Mouse (Mus musculus) intestine, embryonic 16.5 days (tissue): ENCODE measurements at regions not wholly inside any gene's neighbourhood (a gene's known extent, or its start where the extent isn't known, plus 50 kb on each side); places are given as distances from the start of the nearest gene placed in this dataset.
A peak's percentile ranks its signal among the peaks of the same experiment; 100 is the strongest.
"Not testable (repeated sequence)": the region's sequence is repeated elsewhere in the genome, so short reads cannot be mapped to it uniquely, and the experiment has no call there.

Source experiments
- ATAC-seq: fragments of 200-750 bp; cut with Nextera tagmentation; 2 replicates; pipeline ENCODE4 v1.8.0; 2017; ENCODE audit warnings: moderate TSS enrichment, moderate library complexity
- H3K27ac ChIP-seq: fragments of 300-500 bp; sonication (generic); 2 replicates; pipeline ENCODE4 v1.5.1; 2014; ENCODE audit warnings: mild to moderate bottlenecking, low read length
- H3K27me3 ChIP-seq: fragments of 300-500 bp; sonication (generic); replicated peaks from 2 replicates; pipeline ENCODE4 v1.6.1; 2014; ENCODE audit warnings: low read length, control low read depth, mixed read lengths; ENCODE audit not compliant: control insufficient read depth, insufficient read depth
- H3K36me3 ChIP-seq: fragments of 300-500 bp; sonication (generic); 2 replicates; pipeline ENCODE4 v1.6.1; 2014; ENCODE audit warnings: low read length, control low read depth; ENCODE audit not compliant: control insufficient read depth, insufficient read depth
- H3K4me1 ChIP-seq: fragments of 300-500 bp; sonication (generic); 2 replicates; pipeline ENCODE4 v1.6.1; 2014; ENCODE audit warnings: low read length, control low read depth, mixed read lengths; ENCODE audit not compliant: control insufficient read depth, insufficient read depth
- H3K4me2 ChIP-seq: fragments of 300-500 bp; sonication (generic); 2 replicates; pipeline ENCODE4 v1.6.1; 2014; ENCODE audit warnings: low read depth, low read length, control low read depth
- H3K4me3 ChIP-seq: fragments of 300-500 bp; sonication (generic); 2 replicates; pipeline ENCODE4 v1.5.1; 2014; ENCODE audit warnings: mild to moderate bottlenecking, low read length
- H3K9ac ChIP-seq: fragments of 300-500 bp; sonication (generic); 2 replicates; pipeline ENCODE4 v1.6.1; 2014; ENCODE audit warnings: low read depth, low read length
- H3K9me3 ChIP-seq: fragments of 300-500 bp; sonication (generic); 2 replicates; pipeline ENCODE4 v1.6.1; 2016; ENCODE audit warnings: low read length, control low read depth; ENCODE audit not compliant: control insufficient read depth
- WGBS: fragments of 180-500 bp; shearing (Covaris S2); extraction: QIAGEN DNeasy Blood & Tissue Kit; methylation state at CpG from one replicate; pipeline ENCODE4 v1.1.7; 2014; 5-methylcytosine and 5-hydroxymethylcytosine counted together

- Histone ChIP-seq H3K36me3 (no peaks in the 10 kb centered on the region), H3K4me1 (peaks cover 9% of the 10 kb centered on the region; the same call in 1 of the 2 replicates), H3K27ac (no peak overlapping the region), H3K9me3 (no peaks in the 10 kb centered on the region), H3K9ac (peak overlapping the region; percentile 48; the same call in 1 of the 2 replicates), H3K27me3 (peaks cover 23% of the 10 kb centered on the region), H3K4me3 (peak overlapping the region; percentile 54), H3K4me2 (peak overlapping the region; percentile 82)
- ATAC-seq, result peak; percentile 56; the same call in 1 of the 2 replicates
- under 1% methylated on average over 77 of the region's 77 CpGs for WGBS
Measured at GRCm38 (mm10) chr1:18058211-18058971, 87.3 kb downstream of the Crisp4 start.

DNA sequence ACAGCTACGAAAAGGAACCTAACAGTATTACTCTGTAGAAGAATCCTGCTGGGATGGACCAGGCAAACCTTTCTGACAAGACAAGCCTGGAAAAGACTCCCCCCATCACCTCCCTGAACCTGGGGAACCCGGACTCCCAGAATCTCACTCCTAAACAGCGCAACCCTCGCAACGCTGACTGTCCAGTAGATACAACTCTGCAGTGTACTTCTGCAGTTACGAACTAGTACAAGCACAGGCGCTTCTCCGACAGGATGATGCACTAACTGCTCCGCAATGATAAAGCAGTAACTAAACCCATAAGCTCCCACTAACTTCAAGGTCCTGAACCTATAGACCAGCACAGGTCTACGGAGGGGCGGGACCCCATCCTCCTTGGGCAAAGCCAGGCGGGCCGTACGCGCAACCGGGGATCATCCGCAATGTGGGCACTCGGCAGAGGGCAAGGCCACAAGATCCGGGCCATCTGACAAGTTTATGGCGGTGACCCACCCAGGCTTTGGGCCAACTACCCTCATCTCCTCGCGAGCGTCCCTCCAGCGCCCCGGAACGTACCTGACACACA lies 88.0 kb downstream of the Crisp4 start:
- 2% methylated on average over 26 of the region's 26 CpGs for WGBS
- Histone ChIP-seq H3K4me3 (peak overlapping the region; percentile 54), H3K9ac (no peak overlapping the region), H3K27me3 (peaks cover 23% of the 10 kb centered on the region), H3K27ac (no peak overlapping the region), H3K9me3 (no peaks in the 10 kb centered on the region), H3K4me2 (peak overlapping the region; percentile 82), H3K36me3 (no peaks in the 10 kb centered on the region), H3K4me1 (peaks cover 9% of the 10 kb centered on the region; the same call in 1 of the 2 replicates)
- no peak for ATAC-seq

DNA sequence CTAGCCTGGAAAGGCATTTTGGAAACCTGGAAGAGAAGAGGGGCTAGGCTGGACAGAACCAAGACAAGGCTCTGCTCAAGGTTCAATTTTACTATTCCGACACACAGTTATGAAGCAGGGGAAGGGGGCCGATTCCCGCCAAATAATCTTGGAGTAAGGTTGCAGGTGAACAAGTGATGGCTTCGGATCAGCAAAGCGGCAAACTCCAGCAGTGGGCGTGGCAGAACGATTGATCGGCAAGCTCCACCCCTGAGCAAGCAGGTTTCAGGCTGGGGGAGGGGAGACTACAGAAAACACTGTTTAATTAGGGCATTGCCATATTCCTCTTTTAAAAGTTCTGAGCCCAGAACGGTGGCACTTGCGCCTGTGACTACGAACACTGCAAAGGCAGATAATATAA lies 88.7 kb downstream of the Crisp4 start:
- 7% methylated on average over 11 of the region's 11 CpGs for WGBS
- Histone ChIP-seq H3K27me3 (peaks cover 23% of the 10 kb centered on the region), H3K4me2 (peak overlapping the region; percentile 30; the same call in 1 of the 2 replicates)
- not testable (repeated sequence) for H3K9me3 ChIP-seq, H3K4me3 ChIP-seq, H3K36me3 ChIP-seq, H3K9ac ChIP-seq, H3K27ac ChIP-seq, ATAC-seq, H3K4me1 ChIP-seq

DNA sequence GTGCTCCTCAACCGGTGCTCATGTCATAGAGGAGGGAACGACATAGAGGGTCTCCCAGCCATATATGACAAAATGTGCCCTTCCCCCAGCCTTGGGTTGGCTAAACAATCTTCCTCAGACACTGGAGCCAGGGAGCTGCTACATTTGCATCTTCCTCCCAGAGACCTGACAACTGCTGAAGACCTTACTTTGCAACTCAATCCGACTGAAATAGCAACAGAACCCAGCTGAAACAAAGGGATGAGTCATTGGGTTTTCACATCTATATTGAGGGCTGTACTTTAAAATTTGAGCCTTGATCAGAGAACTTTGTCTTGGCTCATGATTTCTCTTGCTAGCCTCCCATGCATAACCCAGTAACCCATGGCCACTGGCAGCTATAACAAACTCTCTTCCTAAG lies 115.5 kb downstream of the Crisp4 start:
- Histone ChIP-seq H3K4me1 (no peaks in the 10 kb centered on the region), H3K9me3 (no peaks in the 10 kb centered on the region), H3K4me3 (no peak overlapping the region), H3K27me3 (no peaks in the 10 kb centered on the region), H3K9ac (no peak overlapping the region), H3K4me2 (no peak overlapping the region), H3K36me3 (no peaks in the 10 kb centered on the region), H3K27ac (no peak overlapping the region)
- 59% methylated on average over 3 of the region's 3 CpGs for WGBS
- ATAC-seq, result no peak

GRCm38 (mm10) chr1:18012941-18013340 lies 132.8 kb downstream of the Crisp4 start:
- not testable (repeated sequence) for H3K4me2 ChIP-seq, H3K27ac ChIP-seq, H3K27me3 ChIP-seq, H3K4me3 ChIP-seq, H3K9me3 ChIP-seq, ATAC-seq, H3K36me3 ChIP-seq, H3K9ac ChIP-seq, H3K4me1 ChIP-seq

DNA sequence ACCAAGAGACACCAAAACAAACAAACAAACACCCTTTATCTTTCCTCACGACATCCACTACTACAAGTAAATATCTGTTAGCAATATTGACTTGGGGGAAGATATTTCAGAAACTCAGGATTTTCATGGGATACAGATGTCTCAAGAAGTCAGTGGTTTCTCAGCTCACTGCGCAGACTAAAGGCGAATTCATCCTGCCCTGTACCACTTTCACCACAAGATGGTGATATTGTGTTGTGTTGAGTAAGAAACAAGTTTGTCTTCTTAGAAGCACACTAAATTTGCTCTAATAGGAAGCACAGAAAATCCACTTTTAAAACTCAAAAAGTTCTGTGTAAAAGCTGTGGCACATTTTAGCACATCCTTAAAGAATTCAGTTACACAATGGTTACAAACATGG lies 165.1 kb downstream of the Crisp4 start:
- Histone ChIP-seq H3K4me3 (no peak overlapping the region), H3K9me3 (no peaks in the 10 kb centered on the region), H3K27me3 (no peaks in the 10 kb centered on the region), H3K36me3 (no peaks in the 10 kb centered on the region), H3K27ac (no peak overlapping the region), H3K4me2 (no peak overlapping the region), H3K9ac (no peak overlapping the region), H3K4me1 (no peaks in the 10 kb centered on the region)
- WGBS, result 10% methylated on average over 3 of the region's 3 CpGs
- ATAC-seq, result no peak

DNA sequence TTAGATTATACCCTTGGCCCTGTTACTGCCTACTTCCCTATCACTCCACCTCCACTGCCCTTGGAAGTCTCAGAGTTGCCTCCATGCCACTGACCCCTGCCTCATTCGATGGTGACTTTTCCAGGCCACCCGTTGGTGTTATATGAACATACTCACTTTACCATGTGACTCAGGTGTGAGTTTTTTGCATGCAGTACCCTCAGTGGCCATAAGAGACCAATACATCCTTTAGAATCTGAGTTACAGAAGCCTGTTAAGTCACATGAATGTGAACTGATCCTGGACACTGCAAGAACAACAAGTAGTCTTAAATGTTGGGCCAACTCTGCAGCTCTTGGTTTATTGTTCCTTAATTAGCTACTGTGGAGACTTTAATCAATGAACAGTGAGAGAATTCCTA lies 167.6 kb downstream of the Crisp4 start:
- Histone ChIP-seq H3K9me3 (no peaks in the 10 kb centered on the region), H3K4me1 (no peaks in the 10 kb centered on the region), H3K36me3 (no peaks in the 10 kb centered on the region), H3K4me3 (no peak overlapping the region), H3K9ac (no peak overlapping the region), H3K27ac (no peak overlapping the region), H3K27me3 (no peaks in the 10 kb centered on the region), H3K4me2 (no peak overlapping the region)
- no peak for ATAC-seq
- 79% methylated on average over 2 of the region's 2 CpGs for WGBS

- not testable (repeated sequence) for H3K4me1 ChIP-seq, H3K27me3 ChIP-seq, ATAC-seq, H3K27ac ChIP-seq, H3K4me2 ChIP-seq, H3K4me3 ChIP-seq, H3K36me3 ChIP-seq, H3K9me3 ChIP-seq, H3K9ac ChIP-seq
- WGBS, result 97% methylated on average over 11 of the region's 21 CpGs
Measured at GRCm38 (mm10) chr1:17956881-17957280, 188.8 kb downstream of the Crisp4 start.

DNA sequence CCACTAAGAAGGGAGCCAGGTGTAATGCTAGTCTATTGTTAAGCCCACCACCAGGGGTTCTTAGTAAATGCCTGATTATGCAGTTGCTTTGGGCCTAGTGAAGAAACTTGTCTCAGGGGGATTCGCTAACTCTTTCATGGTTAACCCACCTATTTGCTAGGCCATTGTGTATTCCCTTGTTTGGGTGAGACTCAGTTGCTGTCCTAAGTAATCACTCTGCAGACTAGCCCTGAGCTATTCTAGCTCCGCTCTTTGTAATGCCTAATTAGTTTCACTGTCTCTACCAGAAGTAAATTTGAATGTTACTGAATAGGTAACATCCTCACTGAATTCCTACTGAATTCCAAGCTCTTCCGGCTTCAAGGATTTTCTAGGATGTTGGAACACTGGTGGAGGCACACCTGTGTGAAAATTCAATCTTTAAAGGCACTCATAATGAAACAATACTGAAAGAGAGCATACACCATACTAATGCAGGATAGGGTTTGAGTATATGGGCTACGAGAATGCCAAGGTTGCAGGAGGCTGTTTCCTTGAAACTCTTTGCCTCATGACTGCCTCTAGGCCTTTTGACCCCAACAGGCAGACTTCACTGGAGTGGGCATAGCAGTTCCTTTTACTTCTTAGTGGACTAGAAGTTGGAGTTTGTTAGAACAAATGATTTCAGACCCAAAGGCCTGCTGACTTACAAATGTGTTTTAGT lies 213.4 kb downstream of the Crisp4 start:
- H3K4me3 ChIP-seq, H3K36me3 ChIP-seq, H3K4me1 ChIP-seq, H3K9me3 ChIP-seq, H3K27me3 ChIP-seq, H3K4me2 ChIP-seq, ATAC-seq, H3K27ac ChIP-seq, H3K9ac ChIP-seq: not testable (repeated sequence)
- 82% methylated on average over 4 of the region's 4 CpGs for WGBS
